Mouse (Mus musculus): ENCODE measurements around the gene Zfp963. TPM values are rescaled to one million over a fixed set of nuclear protein-coding genes. Genes with fewer than 3 reads are reported as not detected.

Gene Zfp963
- polyA plus RNA-seq, 1 experiment from 2014 or later: 10.6 TPM

DNA sequence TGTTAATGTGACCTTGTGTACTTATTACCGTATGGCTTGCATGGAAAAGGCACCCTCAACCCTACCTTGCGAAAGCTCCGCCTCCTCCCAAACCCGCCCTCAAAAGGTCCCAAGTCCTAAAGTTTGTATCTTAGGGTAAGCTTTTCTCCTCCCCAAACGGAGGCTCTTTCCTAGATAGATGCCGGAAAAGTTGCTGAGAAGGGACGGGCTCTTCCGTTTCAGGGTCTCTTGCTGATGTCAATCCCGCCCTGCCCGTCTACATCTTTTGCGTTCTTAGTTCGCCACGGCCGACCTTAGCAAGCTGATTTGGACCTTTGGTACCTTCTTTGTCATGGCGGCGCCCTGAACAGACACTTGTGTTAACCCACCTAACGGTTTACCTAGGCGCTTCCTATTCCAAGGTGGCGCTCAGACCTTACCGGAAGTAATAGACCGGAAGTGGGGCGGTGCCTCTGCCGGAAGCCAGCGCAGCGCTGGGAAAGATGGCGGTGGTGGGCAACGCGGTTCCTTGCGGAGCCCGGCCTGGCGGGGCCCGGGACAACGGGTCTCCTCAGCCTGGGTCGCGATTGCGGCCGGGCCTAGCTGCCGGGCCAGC, 41.1 kb upstream of the Zfp963 start, which contains the start of the genes Atp13a1 and Zfp866:
TSS of gene Atp13a1 (plus strand) at position 391 of the 595 bp plus-strand sequence.
TSS of gene Zfp866 (minus strand) at position 406 of the 595 bp plus-strand sequence.
- Histone ChIP-seq H3K27ac (replicated peaks; ENCODE audit: low read depth, low read length) (peak within 1 kb of the TSS; percentile 75), H3K36me3 (ENCODE audit: control insufficient read depth, insufficient read depth, low read length) (peaks cover 27% of the 10 kb centered on the region), H3K4me3 (replicated peaks; ENCODE audit: low read depth, low read length) (peak within 1 kb of the TSS; percentile 100), H3K9me3 (ENCODE audit: control insufficient read depth, low read length) (no peaks in the 10 kb centered on the region), H3K4me1 (ENCODE audit: control insufficient read depth, insufficient read depth, low read length) (peaks cover 13% of the 10 kb centered on the region), H3K27me3 (ENCODE audit: control insufficient read depth, insufficient read depth, low read length) (no peaks in the 10 kb centered on the region), H3K9ac (replicated peaks; ENCODE audit: low read length) (peak within 1 kb of the TSS; percentile 92), H3K4me2 (ENCODE audit: low read length) (peak within 1 kb of the TSS; percentile 59)
- DNase-seq: peak; percentile 96
- peak; percentile 95 for ATAC-seq (ENCODE audit: low FRiP score, low TSS enrichment)
- WGBS: under 1% methylated on average over 38 of the region's 38 CpGs

- Histone ChIP-seq H3K9me3 (ENCODE audit: control insufficient read depth, low read length) (no peaks in the 10 kb centered on the region), H3K27ac (replicated peaks; ENCODE audit: low read depth, low read length) (peak overlapping the region; percentile 75; the same call in 1 of the 2 replicates), H3K36me3 (ENCODE audit: control insufficient read depth, insufficient read depth, low read length) (peaks cover 22% of the 10 kb centered on the region), H3K27me3 (ENCODE audit: control insufficient read depth, insufficient read depth, low read length) (no peaks in the 10 kb centered on the region), H3K4me2 (ENCODE audit: low read length) (peak overlapping the region; percentile 59), H3K9ac (replicated peaks; ENCODE audit: low read length) (peak overlapping the region; percentile 92; the same call in 1 of the 2 replicates), H3K4me1 (ENCODE audit: control insufficient read depth, insufficient read depth, low read length) (peaks cover 13% of the 10 kb centered on the region), H3K4me3 (replicated peaks; ENCODE audit: low read depth, low read length) (peak overlapping the region; percentile 100)
- ATAC-seq (ENCODE audit: low FRiP score, low TSS enrichment) (no peak), DNase-seq (peak; percentile 29)
- 32% methylated on average over 11 of the region's 11 CpGs for WGBS
Measured at GRCm38 (mm10) chr8:69790364-69790763, 40.6 kb upstream of the Zfp963 start.

DNA sequence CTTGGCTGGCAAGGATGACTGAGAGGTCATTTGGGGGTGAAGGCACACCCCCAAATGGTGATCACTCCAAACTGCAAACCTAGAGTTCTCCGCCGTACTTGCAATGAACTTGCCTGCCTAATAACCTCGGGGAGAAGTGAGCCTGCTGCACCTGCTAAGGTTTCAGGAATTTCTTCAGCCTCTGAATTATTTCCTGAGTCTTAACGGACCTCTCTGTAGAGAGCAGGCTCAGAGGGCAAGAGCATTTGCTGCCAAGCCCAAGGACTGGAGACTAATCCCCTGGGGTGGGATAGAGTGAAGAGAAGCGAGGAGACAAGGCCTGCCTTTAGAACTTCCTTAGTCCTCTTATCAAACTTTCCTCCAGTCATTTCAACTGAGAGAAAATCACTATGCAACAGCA, 40.0 kb upstream of the Zfp963 start:
- Histone ChIP-seq H3K9me3 (ENCODE audit: control insufficient read depth, low read length) (no peaks in the 10 kb centered on the region), H3K4me3 (replicated peaks; ENCODE audit: low read depth, low read length) (no peak overlapping the region), H3K27ac (replicated peaks; ENCODE audit: low read depth, low read length) (no peak overlapping the region), H3K27me3 (ENCODE audit: control insufficient read depth, insufficient read depth, low read length) (no peaks in the 10 kb centered on the region), H3K4me1 (ENCODE audit: control insufficient read depth, insufficient read depth, low read length) (peaks cover 13% of the 10 kb centered on the region), H3K4me2 (ENCODE audit: low read length) (0 out of 2 replicates have a peak overlapping the region, but pooled peaks have one; percentile 2), H3K36me3 (ENCODE audit: control insufficient read depth, insufficient read depth, low read length) (peaks cover 15% of the 10 kb centered on the region), H3K9ac (replicated peaks; ENCODE audit: low read length) (no peak overlapping the region)
- ATAC-seq (ENCODE audit: low FRiP score, low TSS enrichment) (no peak), DNase-seq (no peak)
- 76% methylated on average over 5 of the region's 5 CpGs for WGBS

DNA sequence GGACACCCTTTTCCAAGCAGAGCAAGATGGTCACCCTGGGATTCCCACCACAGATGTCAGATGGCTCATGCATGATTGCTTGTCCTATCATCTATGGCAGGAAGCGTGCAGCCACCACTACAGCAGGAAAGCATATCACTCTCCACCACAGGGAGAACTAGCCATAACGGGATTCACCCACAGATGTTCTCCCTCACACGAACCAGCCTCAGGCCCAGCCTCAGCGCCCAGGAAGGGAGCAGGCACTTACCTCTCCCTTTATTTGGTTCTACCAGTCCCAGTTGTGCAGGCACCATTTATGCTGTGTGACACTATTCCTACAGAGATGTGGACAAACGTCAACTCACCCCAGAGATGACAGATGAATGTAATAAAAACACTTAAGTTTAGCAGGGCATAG, 39.3 kb upstream of the Zfp963 start:
- Histone ChIP-seq H3K27me3 (ENCODE audit: control insufficient read depth, insufficient read depth, low read length) (no peaks in the 10 kb centered on the region), H3K27ac (replicated peaks; ENCODE audit: low read depth, low read length) (no peak overlapping the region), H3K4me2 (ENCODE audit: low read length) (no peak overlapping the region), H3K9me3 (ENCODE audit: control insufficient read depth, low read length) (no peaks in the 10 kb centered on the region), H3K36me3 (ENCODE audit: control insufficient read depth, insufficient read depth, low read length) (peaks cover 9% of the 10 kb centered on the region), H3K4me1 (ENCODE audit: control insufficient read depth, insufficient read depth, low read length) (peaks cover 13% of the 10 kb centered on the region), H3K4me3 (replicated peaks; ENCODE audit: low read depth, low read length) (no peak overlapping the region), H3K9ac (replicated peaks; ENCODE audit: low read length) (no peak overlapping the region)
- 91% methylated on average over 5 of the region's 5 CpGs for WGBS
- ATAC-seq (ENCODE audit: low FRiP score, low TSS enrichment) (no peak), DNase-seq (no peak)

DNA sequence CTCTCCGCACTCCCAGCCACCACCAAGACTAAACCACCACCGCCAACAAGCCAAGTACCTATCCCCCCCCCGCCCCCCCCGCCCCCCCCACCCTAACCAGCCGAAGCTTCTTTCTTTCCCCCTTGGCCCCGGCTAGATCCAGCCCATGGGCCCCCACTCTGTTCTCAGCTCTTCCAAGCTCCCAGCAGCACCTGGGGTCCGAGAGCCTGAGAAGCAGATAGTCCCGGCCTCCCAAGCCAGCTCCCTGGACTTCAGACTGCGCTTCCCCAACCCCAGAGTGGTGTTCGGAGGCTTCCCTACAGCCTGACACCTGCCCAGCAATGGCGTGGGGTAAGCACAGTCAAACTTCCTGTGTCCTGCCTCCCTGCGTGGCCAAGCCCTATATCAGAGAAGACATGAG, 27.3 kb upstream of the Zfp963 start:
- no peak overlapping the region for H3K4me3 ChIP-seq (replicated peaks; ENCODE audit: low read depth, low read length)
- H3K27ac ChIP-seq (replicated peaks; ENCODE audit: low read depth, low read length): no peak overlapping the region
- H3K4me1 ChIP-seq (ENCODE audit: control insufficient read depth, insufficient read depth, low read length): peaks cover 20% of the 10 kb centered on the region
- ATAC-seq (ENCODE audit: low FRiP score, low TSS enrichment): no peak
- no peak for DNase-seq
- no peak overlapping the region for H3K4me2 ChIP-seq (ENCODE audit: low read length)
- H3K27me3 ChIP-seq (ENCODE audit: control insufficient read depth, insufficient read depth, low read length): no peaks in the 10 kb centered on the region
- H3K9ac ChIP-seq (replicated peaks; ENCODE audit: low read length): no peak overlapping the region
- H3K9me3 ChIP-seq (ENCODE audit: control insufficient read depth, low read length): no peaks in the 10 kb centered on the region
- 67% methylated on average over 11 of the region's 12 CpGs for WGBS
- H3K36me3 ChIP-seq (ENCODE audit: control insufficient read depth, insufficient read depth, low read length): no peaks in the 10 kb centered on the region

GRCm38 (mm10) chr8:69775149-69775534, 25.4 kb upstream of the Zfp963 start:
- ATAC-seq (ENCODE audit: low FRiP score, low TSS enrichment): peak; percentile 28
- no peaks in the 10 kb centered on the region; the same call in 1 of the 2 replicates for H3K36me3 ChIP-seq (ENCODE audit: control insufficient read depth, insufficient read depth, low read length)
- H3K4me1 ChIP-seq (ENCODE audit: control insufficient read depth, insufficient read depth, low read length): peaks cover 26% of the 10 kb centered on the region
- H3K4me3 ChIP-seq (replicated peaks; ENCODE audit: low read depth, low read length): peak overlapping the region; percentile 74; the same call in 1 of the 2 replicates
- H3K4me2 ChIP-seq (ENCODE audit: low read length): peak overlapping the region; percentile 63
- H3K9ac ChIP-seq (replicated peaks; ENCODE audit: low read length): peak overlapping the region; percentile 93; the same call in 1 of the 2 replicates
- H3K9me3 ChIP-seq (ENCODE audit: control insufficient read depth, low read length): no peaks in the 10 kb centered on the region
- no peak for DNase-seq
- no peaks in the 10 kb centered on the region for H3K27me3 ChIP-seq (ENCODE audit: control insufficient read depth, insufficient read depth, low read length)
- WGBS: 57% methylated on average over 2 of the region's 2 CpGs
- H3K27ac ChIP-seq (replicated peaks; ENCODE audit: low read depth, low read length): peak overlapping the region; percentile 100

- Histone ChIP-seq H3K4me2 (ENCODE audit: low read length) (peak within 1 kb of the TSS; percentile 63), H3K4me3 (replicated peaks; ENCODE audit: low read depth, low read length) (peak within 1 kb of the TSS; percentile 74), H3K9me3 (ENCODE audit: control insufficient read depth, low read length) (no peaks in the 10 kb centered on the region), H3K36me3 (ENCODE audit: control insufficient read depth, insufficient read depth, low read length) (no peaks in the 10 kb centered on the region; the same call in 1 of the 2 replicates), H3K27me3 (ENCODE audit: control insufficient read depth, insufficient read depth, low read length) (no peaks in the 10 kb centered on the region), H3K4me1 (ENCODE audit: control insufficient read depth, insufficient read depth, low read length) (peaks cover 26% of the 10 kb centered on the region), H3K9ac (replicated peaks; ENCODE audit: low read length) (peak within 1 kb of the TSS; percentile 93), H3K27ac (replicated peaks; ENCODE audit: low read depth, low read length) (peak within 1 kb of the TSS; percentile 100)
- peak; percentile 98 for DNase-seq
- ATAC-seq (ENCODE audit: low FRiP score, low TSS enrichment): peak; percentile 99
- 1% methylated on average over 41 of the region's 41 CpGs for WGBS
Measured at GRCm38 (mm10) chr8:69774503-69775148, 24.9 kb upstream of the Zfp963 start, which contains the start of gene Gm20422. Gene Gm20422, minus strand, starts transcription at chr8:69774886.

DNA sequence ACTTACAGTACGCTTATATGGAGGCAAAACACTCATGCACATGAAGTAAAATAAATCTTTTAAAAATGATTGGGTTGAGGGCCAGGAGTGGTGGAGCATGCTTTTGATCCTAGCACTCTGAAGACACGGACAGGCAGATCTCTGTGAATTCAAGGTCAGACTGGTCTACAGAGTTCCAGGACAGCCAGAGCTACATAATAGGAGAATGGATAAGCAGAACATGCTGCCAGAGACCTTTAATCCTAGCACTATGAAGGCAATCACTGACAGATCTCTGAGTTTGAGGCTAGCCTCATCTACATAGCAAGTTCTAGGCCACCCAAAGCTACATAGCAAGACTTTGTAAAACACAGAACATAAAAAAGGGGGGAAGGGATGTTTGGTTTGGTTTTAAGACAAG, 22.3 kb upstream of the Zfp963 start:
- no peak overlapping the region for H3K4me3 ChIP-seq (replicated peaks; ENCODE audit: low read depth, low read length)
- 0 out of 2 replicates have a peak overlapping the region, but pooled peaks have one; percentile 18 for H3K9ac ChIP-seq (replicated peaks; ENCODE audit: low read length)
- peak overlapping the region; percentile 63 for H3K4me2 ChIP-seq (ENCODE audit: low read length)
- no peaks in the 10 kb centered on the region for H3K9me3 ChIP-seq (ENCODE audit: control insufficient read depth, low read length)
- ATAC-seq (ENCODE audit: low FRiP score, low TSS enrichment) (no peak), DNase-seq (no peak)
- no peaks in the 10 kb centered on the region for H3K27me3 ChIP-seq (ENCODE audit: control insufficient read depth, insufficient read depth, low read length)
- H3K36me3 ChIP-seq (ENCODE audit: control insufficient read depth, insufficient read depth, low read length): peaks cover 20% of the 10 kb centered on the region
- no peak overlapping the region for H3K27ac ChIP-seq (replicated peaks; ENCODE audit: low read depth, low read length)
- 87% methylated on average over 2 of the region's 2 CpGs for WGBS
- peaks cover 26% of the 10 kb centered on the region for H3K4me1 ChIP-seq (ENCODE audit: control insufficient read depth, insufficient read depth, low read length)
